Comparison of ENCODE assay signal across 9 mouse cellular contexts in the genomic region with DNA sequence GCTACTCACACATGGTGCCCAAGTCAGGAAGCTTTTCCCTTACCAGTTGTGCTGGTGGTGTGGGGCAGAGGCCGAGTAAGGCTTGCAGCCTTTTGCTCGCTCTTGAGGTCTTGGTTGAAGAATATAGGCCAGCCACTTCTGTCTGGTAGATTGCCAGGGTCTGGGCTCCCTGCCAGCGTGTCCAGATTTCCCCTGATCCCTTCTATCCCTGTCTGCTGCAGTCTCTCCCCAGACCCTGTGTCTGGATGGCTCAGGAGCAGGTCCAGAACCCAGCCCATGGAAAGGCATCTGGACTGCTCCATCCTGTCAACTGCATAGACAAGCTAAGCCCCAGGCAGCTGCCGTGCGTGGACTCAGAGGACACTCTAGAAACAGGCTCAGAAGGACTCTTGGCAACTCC. TPM values are rescaled to one million over a fixed set of nuclear protein-coding genes. Genes with fewer than 3 reads are reported as not detected.
DNase-seq lines count a peak whose midpoint lies in the region; ATAC-seq and TF ChIP-seq lines count a peak whose summit lies in the region.
"Had no signal": no experiment of that assay in that cellular context is flagged by ENCODE, and none has a peak within 500 bp of the region (broad histone marks: within the 10 kb centered on the region; RNA-seq: fewer than 3 reads in every experiment).

No protein-coding gene starts in this region.

- peaks cover 7% of the 10 kb centered on the region; the same call in 1 of the 2 replicates for H3K36me3 ChIP-seq in heart, embryonic 13.5 days
- H3K36me3 ChIP-seq in lung, embryonic 16.5 days (ENCODE audit: control insufficient read depth, insufficient read depth, low read length) = no peaks in the 10 kb centered on the region
- no peaks in the 10 kb centered on the region for H3K36me3 ChIP-seq in heart, embryonic 15.5 days
- H3K36me3 ChIP-seq: neural tube, embryonic 12.5 days had no signal

- TF ChIP-seq CTCF in left cerebral cortex, adult 2 months (IDR thresholded peaks at IDR 0.05) = no peak

- 0 out of 2 replicates have a peak overlapping the region, but pooled peaks have one; percentile 0 for H3K27ac ChIP-seq in heart, embryonic 13.5 days (replicated peaks)
- H3K27ac ChIP-seq in lung, embryonic 16.5 days (ENCODE audit: low read length) = no peak overlapping the region
- H3K27ac ChIP-seq in heart, embryonic 15.5 days = 0 out of 2 replicates have a peak overlapping the region, but pooled peaks have one; percentile 16
- H3K27ac ChIP-seq in left cerebral cortex, adult 2 months = no peak overlapping the region
- H3K27ac ChIP-seq: neural tube, embryonic 12.5 days had no signal

- ATAC-seq in heart, embryonic 13.5 days (ENCODE audit: extremely low read depth, insufficient number of reproducible peaks, low FRiP score, low TSS enrichment) = 0 out of 2 replicates have a peak, but pooled peaks have one; percentile 43
- peak; percentile 68 for ATAC-seq in lung, embryonic 16.5 days (ENCODE audit: low read depth)
- ATAC-seq in heart, embryonic 15.5 days (replicated peaks; ENCODE audit: insufficient number of reproducible peaks, insufficient read depth, low FRiP score, low read depth) = peak; percentile 43; the same call in 1 of the 2 replicates

- no peaks in the 10 kb centered on the region for H3K9me3 ChIP-seq in heart, embryonic 13.5 days
- no peaks in the 10 kb centered on the region for H3K9me3 ChIP-seq in lung, embryonic 16.5 days (ENCODE audit: control insufficient read depth, low read length)
- no peaks in the 10 kb centered on the region for H3K9me3 ChIP-seq in heart, embryonic 15.5 days (replicated peaks)
- H3K9me3 ChIP-seq: neural tube, embryonic 12.5 days had no signal

- H3K4me2 ChIP-seq in heart, embryonic 13.5 days = no peak overlapping the region
- no peak overlapping the region for H3K4me2 ChIP-seq in lung, embryonic 16.5 days (ENCODE audit: low read depth, low read length)
- H3K4me2 ChIP-seq in heart, embryonic 15.5 days = no peak overlapping the region
- H3K4me2 ChIP-seq: neural tube, embryonic 12.5 days had no signal

- no peaks in the 10 kb centered on the region for H3K27me3 ChIP-seq in heart, embryonic 13.5 days (replicated peaks)
- no peaks in the 10 kb centered on the region for H3K27me3 ChIP-seq in lung, embryonic 16.5 days (ENCODE audit: control insufficient read depth, insufficient read depth, low read depth, low read length)
- no peaks in the 10 kb centered on the region for H3K27me3 ChIP-seq in heart, embryonic 15.5 days
- H3K27me3 ChIP-seq: neural tube, embryonic 12.5 days had no signal

- no peak overlapping the region for H3K4me3 ChIP-seq in heart, embryonic 13.5 days
- no peak overlapping the region for H3K4me3 ChIP-seq in lung, embryonic 16.5 days (ENCODE audit: low read length)
- no peak overlapping the region for H3K4me3 ChIP-seq in heart, embryonic 15.5 days
- no peak overlapping the region for H3K4me3 ChIP-seq in left cerebral cortex, adult 2 months
- H3K4me3 ChIP-seq: neural tube, embryonic 12.5 days had no signal

- WGBS in heart, embryonic 13.5 days = 29% methylated on average over 5 of the region's 5 CpGs
- WGBS in lung, embryonic 16.5 days = 39% methylated on average over 5 of the region's 5 CpGs
- WGBS in heart, embryonic 15.5 days = 21% methylated on average over 5 of the region's 5 CpGs

- H3K9ac ChIP-seq in heart, embryonic 13.5 days = no peak overlapping the region
- H3K9ac ChIP-seq in lung, embryonic 16.5 days (ENCODE audit: low read length) = 0 out of 2 replicates have a peak overlapping the region, but pooled peaks have one; percentile 9
- H3K9ac ChIP-seq in heart, embryonic 15.5 days = no peak overlapping the region
- H3K9ac ChIP-seq: neural tube, embryonic 12.5 days had no signal

- H3K4me1 ChIP-seq in heart, embryonic 13.5 days = peaks cover 24% of the 10 kb centered on the region
- H3K4me1 ChIP-seq in lung, embryonic 16.5 days (replicated peaks; ENCODE audit: control insufficient read depth, insufficient read depth, low read length) = peaks cover 6% of the 10 kb centered on the region
- peaks cover 14% of the 10 kb centered on the region for H3K4me1 ChIP-seq in heart, embryonic 15.5 days (replicated peaks)

- no peak for DNase-seq in heart, adult 9 months (ENCODE audit: low spot score in 2 of 2)
- no peak for DNase-seq in lung, adult 18-20 months
- peak; percentile 39 to 51 for DNase-seq in adrenal gland, postnatal 36 days
- no peak for DNase-seq in left cerebral cortex, adult 2 months (ENCODE audit: extremely low spot score in 1 of 2, low spot score in 2 of 2)
- DNase-seq: kidney, adult 8-10 months had no signal

- intact Hi-C loops in left cerebral cortex, adult 2 months (cut with DNase I) = no loop called here

RNA-seq across cellular contexts. Expression of gene Nav1, which starts 37.0 kb away (rescaled TPM):
- polyA plus RNA-seq in heart, embryonic 13.5 days (2015; fragmentation: Nextera tagmentation; extraction: Ambion mirVana) = 24.6 and 25.6 TPM in 2 replicates
- polyA plus RNA-seq in lung, embryonic 16.5 days (2015; fragmentation: Nextera tagmentation; extraction: Ambion mirVana) = 10.8 and 11.5 TPM in 2 replicates
- total RNA-seq in adrenal gland, postnatal 36 days (2021) = 10 to 100 TPM; 11.3 to 17.1 TPM
- polyA plus RNA-seq in heart, embryonic 15.5 days (2015; fragmentation: Nextera tagmentation; extraction: Ambion mirVana) = 20.7 and 27.8 TPM in 2 replicates
- 10 to 100 TPM; 55.4 to 68.4 TPM for total RNA-seq in left cerebral cortex, adult 2 months (2021)

Comparison
In these comparisons a context has a peak if more than half of its experiments do, and no peak if none do; other contexts are left out.
1. H3K27ac ChIP-seq: peak in heart, embryonic 13.5 days (single experiment) and heart, embryonic 15.5 days (single experiment); none in lung, embryonic 16.5 days (single experiment) and left cerebral cortex, adult 2 months (single experiment).
2. DNase-seq: peak in adrenal gland, postnatal 36 days (2 of 2); none in heart, adult 9 months (0 of 2), lung, adult 18-20 months (0 of 2) and left cerebral cortex, adult 2 months (0 of 2).
3. Peak in every context shown above with its lines, with median percentiles within 50 percentile points of each other: ATAC-seq.